Mouse (Mus musculus) heart, adult 2 months (tissue): ENCODE results near the gene Efnb1.

Source experiments
- CTCF ChIP-seq: fragments of 200-600 bp; IDR thresholded peaks from 2 replicates; pipeline ENCODE4 v1.8.1; 2022; ENCODE audit warnings: antibody characterized with exemption, mild to moderate bottlenecking, moderate library complexity
- EP300 ChIP-seq: fragments of 200-500 bp; IDR thresholded peaks from 2 replicates; pipeline ENCODE4 v1.6.1; 2011; ENCODE audit warnings: low read depth, low read length, control low read depth; ENCODE audit not compliant: insufficient read depth

- no peak for TF ChIP-seq CTCF
- no peak for TF ChIP-seq EP300
Measured at GRCm38 (mm10) chrX:99167014-99167413, 31.1 kb downstream of the Efnb1 start.
